Mouse (Mus musculus): ENCODE data around the gene Fam206a.

The Fam206a gene

DNA sequence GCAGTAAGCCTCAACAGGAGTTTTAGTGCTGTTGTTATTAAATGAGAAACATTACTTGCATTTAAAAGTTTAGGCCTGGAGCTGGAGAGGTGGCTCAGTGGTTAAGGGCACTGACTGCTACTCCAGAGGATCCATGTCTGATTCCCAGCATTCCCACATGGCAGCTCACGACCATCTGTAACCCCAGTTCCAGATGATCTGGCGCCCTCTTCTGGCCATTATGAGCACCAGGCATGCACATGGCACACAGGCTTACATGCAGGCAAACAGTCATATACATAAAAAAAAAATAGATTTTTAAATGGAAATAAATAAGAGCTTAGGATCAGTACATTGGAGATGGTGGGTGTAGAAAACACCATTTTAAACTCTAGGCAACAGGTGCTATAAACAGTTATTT is 41.8 kb downstream of the Fam206a start:
- DNase-seq (ENCODE audit: low spot score in 2 of 2), result no peak

DNA sequence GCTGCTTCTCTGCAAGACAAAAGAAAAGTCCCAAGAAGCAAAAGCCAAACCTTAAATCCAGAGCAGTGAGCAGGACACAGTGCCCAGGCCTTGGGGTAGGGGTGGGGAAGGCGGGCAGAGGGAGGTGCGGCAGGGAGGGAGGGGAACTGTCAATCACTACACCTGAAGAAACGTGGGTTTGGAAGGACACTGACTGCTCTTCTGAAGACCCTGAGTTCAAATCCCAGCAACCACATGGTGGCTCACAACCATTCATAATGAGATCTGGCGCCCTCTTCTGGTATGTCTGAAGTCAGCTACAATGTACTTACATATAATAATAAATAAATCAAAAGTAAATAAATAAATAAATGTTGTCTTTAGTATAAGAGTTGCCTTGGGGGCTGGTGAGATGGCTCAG is 42.8 kb downstream of the Fam206a start:
- DNase-seq (ENCODE audit: low spot score in 2 of 2), result no peak

DNA sequence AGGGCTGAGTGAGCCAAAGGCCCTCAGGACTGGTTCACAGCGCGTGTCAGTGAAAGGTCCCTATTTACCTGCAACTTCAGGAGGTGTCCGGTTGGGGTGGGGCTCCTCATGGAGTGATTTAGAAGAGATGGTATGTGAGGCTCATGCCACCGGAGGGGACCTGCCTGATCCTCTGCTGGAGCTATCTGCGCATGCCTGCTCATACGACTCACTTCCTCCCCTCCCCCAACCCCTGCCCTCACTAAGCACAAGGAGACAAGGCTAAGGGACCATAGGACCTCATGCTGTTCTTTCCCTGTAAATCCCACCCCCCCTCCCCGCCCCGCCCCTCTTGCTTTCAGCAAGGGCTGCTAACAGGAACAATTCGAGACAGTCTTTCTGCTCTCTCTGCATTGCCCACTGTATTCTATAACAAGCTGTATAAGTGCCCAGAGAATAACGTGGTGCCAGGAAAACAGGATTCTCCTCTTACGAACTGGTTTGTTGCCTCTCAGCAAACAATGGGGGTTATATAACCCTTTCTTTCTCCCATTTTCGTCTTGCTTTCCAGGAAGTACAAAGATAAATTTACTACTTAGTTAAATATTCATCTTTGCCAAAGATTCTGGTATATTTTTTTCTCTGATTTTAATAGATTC is 43.9 kb downstream of the Fam206a start:
- DNase-seq (ENCODE audit: low spot score in 2 of 2), result no peak

DNA sequence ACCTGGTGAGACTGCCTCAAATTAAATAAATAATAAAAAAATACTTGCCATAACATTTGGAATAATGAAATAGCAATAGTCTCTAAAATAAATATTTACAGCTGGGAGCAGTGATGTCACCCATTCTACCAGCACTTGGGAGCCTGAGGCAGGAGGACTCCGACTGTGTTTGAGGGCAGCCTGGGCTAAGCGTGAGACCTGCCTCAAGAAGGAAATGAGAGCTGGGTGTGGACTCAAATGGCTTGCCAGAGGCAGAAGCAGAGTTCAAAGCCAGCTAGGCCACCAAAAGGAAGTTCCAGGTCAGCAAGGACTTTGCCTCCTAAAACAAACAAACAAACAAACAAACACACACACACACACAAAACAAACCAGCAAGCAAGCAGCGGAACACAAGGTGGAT is 45.3 kb downstream of the Fam206a start:
- DNase-seq (ENCODE audit: low spot score in 2 of 2), result no peak

DNA sequence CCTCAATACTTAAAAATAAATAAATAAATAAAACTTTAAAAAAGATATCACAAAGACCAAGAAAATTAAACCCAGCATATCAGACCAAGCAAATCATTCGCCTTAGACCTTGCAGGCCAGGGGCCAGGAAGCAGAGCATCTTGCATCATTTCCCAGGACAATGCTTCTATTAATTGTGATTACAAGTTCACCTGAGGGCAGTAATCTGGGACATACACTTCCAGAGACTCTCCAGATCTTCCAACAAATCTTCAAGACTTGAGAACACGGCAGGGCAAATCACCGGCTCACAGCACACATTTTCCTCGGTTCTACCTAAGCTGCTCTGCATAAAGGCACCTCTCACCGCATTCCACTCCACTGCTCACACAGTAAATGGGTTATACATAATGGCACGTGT is 45.9 kb downstream of the Fam206a start:
- DNase-seq (ENCODE audit: low spot score in 2 of 2), result no peak

DNA sequence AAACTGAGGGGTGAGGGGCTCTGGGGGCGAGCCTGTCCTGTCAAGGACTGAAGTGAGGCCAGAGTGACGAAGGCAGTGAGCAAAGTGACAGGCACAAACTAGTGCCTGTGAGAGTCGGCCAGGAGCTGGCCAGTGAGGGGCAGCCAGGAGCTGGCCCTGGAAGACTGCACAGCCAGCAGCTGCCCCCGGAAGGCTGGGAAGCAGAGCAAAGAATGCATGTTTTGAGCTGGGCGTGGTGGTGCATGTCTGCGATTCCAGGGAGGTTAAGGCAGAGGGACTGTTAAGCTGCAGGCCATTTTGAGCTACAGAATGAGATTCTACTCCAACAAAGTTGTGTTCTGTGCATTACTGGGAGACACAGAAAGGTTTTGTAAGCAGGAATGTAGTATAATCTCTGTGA is 48.6 kb downstream of the Fam206a start:
- DNase-seq (ENCODE audit: low spot score in 2 of 2), result no peak

DNA sequence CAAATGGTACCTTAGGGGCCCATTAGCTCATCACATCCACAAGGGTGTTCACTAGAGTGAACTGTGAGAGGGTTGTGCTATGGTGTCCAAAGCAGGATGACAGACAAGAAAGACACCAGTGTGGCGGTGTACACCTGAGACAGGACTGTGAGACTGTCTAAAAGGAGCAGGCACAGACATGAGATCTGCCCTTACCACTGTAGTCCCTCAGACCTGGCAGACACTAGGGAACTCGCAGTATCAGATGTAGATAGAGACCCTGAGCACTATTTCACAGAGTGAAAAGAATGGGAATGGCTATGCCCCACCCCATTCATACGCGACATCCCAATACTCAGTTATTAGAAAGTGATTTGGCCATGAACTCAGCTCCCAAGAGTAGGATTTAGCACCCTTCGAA is 53.8 kb downstream of the Fam206a start:
- DNase-seq (ENCODE audit: low spot score in 2 of 2), result no peak

DNA sequence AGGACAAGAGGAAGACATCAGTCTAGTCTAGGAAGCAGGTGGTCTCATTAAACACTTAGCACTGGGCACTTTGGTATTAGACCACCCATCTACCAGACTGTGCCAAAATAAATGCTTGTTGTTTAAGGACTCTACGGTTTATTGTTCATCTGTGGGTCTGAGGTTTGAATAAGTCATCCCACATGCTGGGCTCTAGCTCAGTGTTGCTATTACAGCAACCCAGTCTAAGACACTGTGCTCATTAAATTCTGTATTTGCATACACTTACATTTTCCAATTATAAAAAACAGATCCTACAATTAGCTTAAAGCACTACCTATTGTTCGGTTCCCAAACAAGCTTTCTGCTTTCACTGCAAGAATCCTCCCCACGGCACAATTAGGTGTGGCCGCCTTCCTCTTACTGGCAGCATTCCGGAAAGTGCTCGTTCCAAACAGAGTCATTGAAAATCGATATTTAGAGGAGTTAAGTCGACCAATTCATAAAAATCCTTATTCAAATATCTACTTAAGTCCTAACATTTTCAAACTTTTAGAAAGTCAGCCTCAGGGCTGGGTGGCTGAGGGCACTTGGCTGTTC is 54.3 kb downstream of the Fam206a start:
- DNase-seq (ENCODE audit: low spot score in 2 of 2), result no peak

DNA sequence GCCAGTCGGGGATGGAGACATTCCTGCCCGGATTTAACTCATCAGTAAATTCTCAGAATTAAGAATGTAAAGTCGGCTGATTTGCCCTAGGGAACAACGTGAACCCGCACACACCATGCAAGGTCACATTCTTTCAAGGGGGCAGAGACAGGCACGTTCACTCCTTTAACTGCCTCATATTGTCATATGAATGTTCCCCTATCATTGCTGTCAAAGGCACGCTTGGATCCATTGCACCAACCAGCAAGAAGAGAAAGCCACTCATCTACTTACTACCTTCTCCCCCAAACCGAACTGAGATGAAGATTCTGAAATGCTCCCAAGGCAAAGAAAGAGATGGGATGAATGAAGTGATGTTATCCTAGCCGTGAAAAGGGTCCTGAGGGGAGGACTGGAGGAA is 56.6 kb downstream of the Fam206a start:
- no peak for DNase-seq (ENCODE audit: low spot score in 2 of 2)
